In the genomic region with DNA sequence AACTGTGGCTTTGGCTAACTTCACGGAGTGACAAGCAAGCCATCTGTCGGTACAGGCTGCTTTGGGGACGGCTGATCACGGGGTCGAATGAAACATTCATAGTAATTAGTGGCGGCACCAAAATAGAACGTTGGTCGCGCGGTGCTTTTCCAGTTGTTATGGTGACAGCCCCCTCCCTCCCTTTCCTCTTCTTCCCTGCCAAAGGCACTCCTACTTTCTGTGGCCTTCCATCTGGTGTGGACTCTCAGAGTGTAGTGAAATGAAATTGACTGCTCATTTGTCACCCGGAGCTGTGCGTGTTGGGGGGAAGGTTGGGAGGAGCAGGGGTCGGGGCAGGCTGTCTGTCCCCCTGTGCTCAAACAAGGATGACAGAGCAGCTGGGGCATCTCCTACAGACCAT, we compare ENCODE assay signal across 9 mouse cellular contexts.
DNase-seq lines count a peak whose midpoint lies in the region; ATAC-seq and TF ChIP-seq lines count a peak whose summit lies in the region.
"Had no signal": no experiment of that assay in that cellular context is flagged by ENCODE, and none has a peak within 500 bp of the region (broad histone marks: within the 10 kb centered on the region; RNA-seq: fewer than 3 reads in every experiment).

No protein-coding gene starts in this region.

- H3K27me3 ChIP-seq in embryonic facial prominence, embryonic 13.5 days, result no peaks in the 10 kb centered on the region
- no peaks in the 10 kb centered on the region for H3K27me3 ChIP-seq in heart, postnatal 0 days (ENCODE audit: control insufficient read depth, insufficient read depth, low read length)
- H3K27me3 ChIP-seq: limb, embryonic 13.5 days had no signal

- no peaks in the 10 kb centered on the region for H3K36me3 ChIP-seq in embryonic facial prominence, embryonic 13.5 days
- no peaks in the 10 kb centered on the region for H3K36me3 ChIP-seq in heart, postnatal 0 days (replicated peaks; ENCODE audit: control insufficient read depth, insufficient read depth, low read length)
- H3K36me3 ChIP-seq: limb, embryonic 13.5 days had no signal

- TF ChIP-seq EP300 in heart, postnatal 0 days (IDR thresholded peaks at IDR 0.05; ENCODE audit: low read depth), result no peak

- peak; percentile 60 for DNase-seq in cerebellum, adult 8-10 months
- peak; percentile 65 for DNase-seq in heart, postnatal 0 days (ENCODE audit: low spot score)
- peak; percentile 89 to 94 for DNase-seq in layer of hippocampus, adult 18-20 months (ENCODE audit: low spot score in 2 of 2)
- peak; percentile 60 for DNase-seq in mesoderm, embryonic 11.5 days (ENCODE audit: low read depth, low spot score)
- peak; percentile 4 for DNase-seq in skeletal muscle tissue, adult 2 months (ENCODE audit: low read depth, low spot score)
- DNase-seq in urinary bladder, adult 2 months (ENCODE audit: low spot score), result no peak
- no peak for DNase-seq in spleen, adult 12 weeks (ENCODE audit: low spot score)

- H3K4me1 ChIP-seq in embryonic facial prominence, embryonic 13.5 days, result peaks cover 11% of the 10 kb centered on the region; the same call in 1 of the 2 replicates
- H3K4me1 ChIP-seq in heart, postnatal 0 days (ENCODE audit: control insufficient read depth, insufficient read depth), result peaks cover 8% of the 10 kb centered on the region; the same call in 1 of the 2 replicates
- H3K4me1 ChIP-seq: limb, embryonic 13.5 days had no signal

- no peaks in the 10 kb centered on the region for H3K9me3 ChIP-seq in embryonic facial prominence, embryonic 13.5 days
- no peaks in the 10 kb centered on the region for H3K9me3 ChIP-seq in heart, postnatal 0 days (replicated peaks; ENCODE audit: control insufficient read depth, low read length)
- H3K9me3 ChIP-seq: limb, embryonic 13.5 days had no signal

- TF ChIP-seq CTCF in heart, postnatal 0 days (IDR thresholded peaks at IDR 0.05; ENCODE audit: low read depth), result no peak

- no peak overlapping the region for H3K9ac ChIP-seq in embryonic facial prominence, embryonic 13.5 days
- H3K9ac ChIP-seq in heart, postnatal 0 days (replicated peaks; ENCODE audit: low read depth, low read length), result no peak overlapping the region
- H3K9ac ChIP-seq: limb, embryonic 13.5 days had no signal

- H3K4me2 ChIP-seq in embryonic facial prominence, embryonic 13.5 days, result no peak overlapping the region
- peak overlapping the region; percentile 17 for H3K4me2 ChIP-seq in heart, postnatal 0 days (ENCODE audit: low read depth, low read length)
- H3K4me2 ChIP-seq: limb, embryonic 13.5 days had no signal

- 37% methylated on average over 13 of the region's 13 CpGs for WGBS in embryonic facial prominence, embryonic 13.5 days
- 27% methylated on average over 13 of the region's 13 CpGs for WGBS in heart, postnatal 0 days

- 0 out of 2 replicates have a peak, but pooled peaks have one; percentile 43 for ATAC-seq in embryonic facial prominence, embryonic 13.5 days (ENCODE audit: insufficient number of reproducible peaks, insufficient read depth, low FRiP score, low TSS enrichment, low read depth)
- ATAC-seq in heart, postnatal 0 days (ENCODE audit: insufficient read depth, low read depth), result peak; percentile 88

- H3K4me3 ChIP-seq in embryonic facial prominence, embryonic 13.5 days, result no peak overlapping the region
- no peak overlapping the region for H3K4me3 ChIP-seq in heart, postnatal 0 days (ENCODE audit: low read depth, low read length)
- H3K4me3 ChIP-seq: limb, embryonic 13.5 days had no signal

- H3K27ac ChIP-seq in embryonic facial prominence, embryonic 13.5 days, result no peak overlapping the region
- H3K27ac ChIP-seq in heart, postnatal 0 days (ENCODE audit: low read depth), result no peak overlapping the region
- H3K27ac ChIP-seq: limb, embryonic 13.5 days had no signal

Comparison
In these comparisons a context has a peak if more than half of its experiments do, and no peak if none do; other contexts are left out.
1. DNase-seq: peak in cerebellum, adult 8-10 months (single experiment), heart, postnatal 0 days (single experiment), layer of hippocampus, adult 18-20 months (2 of 2), mesoderm, embryonic 11.5 days (single experiment) and skeletal muscle tissue, adult 2 months (single experiment); none in urinary bladder, adult 2 months (single experiment) and spleen, adult 12 weeks (single experiment).